Mouse (Mus musculus) ES-Bruce4 (cell line): ENCODE results near the gene Hemk1. TPM values are rescaled to one million over a fixed set of nuclear protein-coding genes. Genes with fewer than 3 reads are reported as not detected.
"Not testable (repeated sequence)": the region's sequence is repeated elsewhere in the genome, so short reads cannot be mapped to it uniquely, and the experiment has no call there.

ENCODE experiments used
- H3K27ac ChIP-seq: 2 replicates; pipeline ENCODE4 v1.5.1; 2012; ENCODE audit warnings: low read length, inconsistent platforms; ENCODE audit not compliant: insufficient read depth
- H3K27me3 ChIP-seq: 2 replicates; pipeline ENCODE4 v1.6.1; 2012; ENCODE audit warnings: mild to moderate bottlenecking, low read length, inconsistent platforms; ENCODE audit not compliant: control insufficient read depth, poor library complexity, insufficient read depth, severe bottlenecking
- H3K36me3 ChIP-seq: 2 replicates; pipeline ENCODE4 v1.6.1; 2012; ENCODE audit warnings: inconsistent platforms, mild to moderate bottlenecking, low read length, moderate library complexity; ENCODE audit not compliant: control insufficient read depth, poor library complexity, insufficient read depth, severe bottlenecking
- H3K4me1 ChIP-seq: one replicate; pipeline ENCODE4 v1.8.1; 2011; ENCODE audit warnings: low read length; ENCODE audit not compliant: control insufficient read depth, insufficient read depth
- H3K4me3 ChIP-seq: 2 replicates; pipeline ENCODE4 v1.5.1; 2011; ENCODE audit warnings: low read depth, mild to moderate bottlenecking, low read length
- H3K9ac ChIP-seq: 2 replicates; pipeline ENCODE4 v1.6.1; 2012; ENCODE audit warnings: low read depth, mild to moderate bottlenecking, inconsistent platforms; ENCODE audit not compliant: poor library complexity, severe bottlenecking
- H3K9me3 ChIP-seq: replicated peaks from 2 replicates; pipeline ENCODE4 v1.6.1; 2012; ENCODE audit warnings: mild to moderate bottlenecking, low read length, inconsistent platforms; ENCODE audit not compliant: control insufficient read depth, poor library complexity, insufficient read depth, severe bottlenecking
- CTCF ChIP-seq: IDR thresholded peaks from one replicate; pipeline ENCODE4 v1.8.1; 2011; ENCODE audit warnings: low read depth, low read length
- EP300 ChIP-seq: IDR thresholded peaks from 2 replicates; pipeline ENCODE4 v1.6.1; 2011; ENCODE audit warnings: low read depth, low read length; ENCODE audit not compliant: insufficient read depth
- POLR2A ChIP-seq: IDR thresholded peaks from one replicate; pipeline ENCODE4 v1.8.1; 2011; ENCODE audit warnings: low read length; ENCODE audit not compliant: insufficient read depth
- polyA plus RNA-seq: library from polyadenylated mRNA; stranded (reverse); fragments of >200 nt; gene quantifications from 2 replicates; pipeline ENCODE4 v1.2.4, GENCODE M21; 2011; ENCODE audit warnings: low read depth; ENCODE audit not compliant: missing spikeins, insufficient read depth, insufficient read length

Gene Hemk1
- polyA plus RNA-seq, 1 experiment, result 11.0 TPM

DNA sequence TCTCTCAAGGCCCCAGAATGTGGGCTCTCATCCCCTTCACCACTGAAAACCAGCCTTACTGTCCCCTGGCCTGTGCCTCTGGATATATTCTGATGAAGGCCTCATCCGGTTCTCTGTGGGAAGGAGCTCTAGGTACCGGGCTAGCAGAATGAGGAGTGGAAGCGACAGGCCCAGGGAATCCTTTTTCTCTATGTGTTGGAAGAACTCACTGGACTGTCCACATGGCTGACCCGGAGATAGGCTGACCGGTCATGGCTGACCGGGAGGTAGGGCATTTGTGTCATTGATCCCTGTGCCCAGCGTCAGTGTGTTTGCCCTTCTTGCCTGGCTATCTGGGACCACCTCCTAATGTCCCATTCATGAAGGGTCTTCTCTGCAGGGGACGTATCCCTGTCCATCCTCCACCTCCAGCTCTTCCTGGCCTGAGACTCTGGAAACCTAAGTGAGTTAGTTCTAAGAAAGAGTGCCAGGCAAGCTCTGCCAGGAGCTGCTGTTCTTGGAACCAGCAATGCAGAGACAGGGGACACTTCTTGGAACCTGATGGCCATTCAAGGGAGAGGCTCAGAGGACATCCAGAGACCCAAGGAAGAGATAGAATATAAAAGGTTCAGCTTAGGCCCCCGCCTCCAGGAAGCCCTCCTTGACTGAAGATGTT, 29.7 kb downstream of the Hemk1 start:
- Histone ChIP-seq H3K9ac (no peak overlapping the region), H3K27me3 (no peaks in the 10 kb centered on the region), H3K36me3 (no peaks in the 10 kb centered on the region), H3K4me1 (no peaks in the 10 kb centered on the region), H3K9me3 (no peaks in the 10 kb centered on the region), H3K4me3 (no peak overlapping the region), H3K27ac (no peak overlapping the region)
- no peak for TF ChIP-seq POLR2A
- no peak for TF ChIP-seq EP300
- TF ChIP-seq CTCF, result no peak

GRCm38 (mm10) chr9:107307886-107308285, 30.3 kb downstream of the Hemk1 start:
- Histone ChIP-seq H3K4me3 (no peak overlapping the region), H3K9ac (no peak overlapping the region), H3K4me1 (no peaks in the 10 kb centered on the region), H3K27me3 (no peaks in the 10 kb centered on the region), H3K27ac (no peak overlapping the region), H3K9me3 (no peaks in the 10 kb centered on the region), H3K36me3 (no peaks in the 10 kb centered on the region)
- TF ChIP-seq POLR2A (no peak), CTCF (no peak), EP300 (no peak)

DNA sequence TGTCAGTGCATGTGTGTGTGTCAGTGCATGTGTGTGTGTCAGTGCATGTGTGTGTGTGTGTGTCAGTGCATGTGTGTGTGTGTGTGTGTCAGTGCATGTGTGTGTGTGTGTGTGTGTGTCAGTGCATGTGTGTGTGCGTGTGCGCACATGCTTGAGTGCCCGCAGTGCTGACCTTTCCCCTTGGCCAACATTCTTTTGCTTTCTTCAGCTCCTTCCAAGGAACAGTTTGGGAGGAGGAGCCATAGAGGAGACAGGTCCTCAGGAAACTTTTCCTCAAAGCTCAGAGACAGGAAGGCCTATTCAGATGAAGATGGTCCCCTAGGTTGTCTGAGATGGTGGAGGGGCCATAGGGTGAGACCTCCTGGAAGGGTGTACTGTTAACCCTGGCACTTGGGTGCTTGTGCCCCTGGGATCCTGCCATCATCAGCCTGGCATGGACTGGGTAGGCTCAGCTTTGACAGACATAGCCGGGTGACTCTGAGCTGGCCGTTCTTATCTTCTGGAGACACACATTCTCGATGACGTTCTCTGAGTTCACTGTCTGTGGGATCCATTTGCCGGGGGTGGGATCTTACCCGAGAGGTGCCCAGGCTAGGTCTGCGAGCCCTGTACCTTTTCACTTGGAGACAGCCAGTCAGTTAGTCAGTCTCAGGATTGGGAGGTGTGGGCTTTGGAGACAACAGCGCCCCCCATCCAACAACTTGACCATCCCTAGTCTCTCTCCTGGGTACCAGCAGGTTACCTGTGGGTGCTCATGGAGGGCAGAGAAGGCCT, 30.9 kb downstream of the Hemk1 start:
- no peak overlapping the region for H3K9ac ChIP-seq
- no peaks in the 10 kb centered on the region for H3K9me3 ChIP-seq
- H3K27ac ChIP-seq, result no peak overlapping the region
- TF ChIP-seq EP300 (no peak), POLR2A (no peak), CTCF (no peak)
- H3K36me3 ChIP-seq, result no peaks in the 10 kb centered on the region
- no peaks in the 10 kb centered on the region for H3K27me3 ChIP-seq
- no peaks in the 10 kb centered on the region for H3K4me1 ChIP-seq
- no peak overlapping the region for H3K4me3 ChIP-seq

DNA sequence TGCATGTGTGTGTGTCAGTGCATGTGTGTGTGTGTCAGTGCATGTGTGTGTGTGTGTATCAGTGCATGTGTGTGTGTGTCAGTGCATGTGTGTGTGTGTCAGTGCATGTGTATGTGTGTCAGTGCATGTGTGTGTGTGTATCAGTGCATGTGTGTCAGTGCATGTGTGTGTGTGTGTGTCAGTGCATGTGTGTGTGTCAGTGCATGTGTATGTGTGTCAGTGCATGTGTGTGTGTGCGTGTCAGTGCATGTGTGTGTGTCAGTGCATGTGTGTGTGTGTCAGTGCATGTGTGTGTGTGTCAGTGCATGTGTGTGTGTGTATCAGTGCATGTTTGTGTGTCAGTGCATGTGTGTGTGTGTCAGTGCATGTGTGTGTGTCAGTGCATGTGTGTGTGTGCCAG, 31.5 kb downstream of the Hemk1 start:
- H3K9me3 ChIP-seq, result not testable (repeated sequence)

GRCm38 (mm10) chr9:107305601-107306542, 32.3 kb downstream of the Hemk1 start:
- no peak overlapping the region for H3K4me3 ChIP-seq
- H3K4me1 ChIP-seq, result peaks cover 3% of the 10 kb centered on the region
- H3K27me3 ChIP-seq, result no peaks in the 10 kb centered on the region
- no peak overlapping the region for H3K9ac ChIP-seq
- H3K9me3 ChIP-seq, result no peaks in the 10 kb centered on the region
- H3K36me3 ChIP-seq, result peaks cover 7% of the 10 kb centered on the region
- peak overlapping the region; percentile 55 for H3K27ac ChIP-seq
- TF ChIP-seq POLR2A (no peak), EP300 (0 out of 2 replicates have a peak, but pooled peaks have one; percentile 56), CTCF (no peak)

More for the DNA sequence above, 31.5 kb downstream of the Hemk1 start:
- H3K36me3 ChIP-seq, H3K4me3 ChIP-seq, H3K27ac ChIP-seq, H3K27me3 ChIP-seq, H3K4me1 ChIP-seq, H3K9ac ChIP-seq: not testable (repeated sequence)

DNA sequence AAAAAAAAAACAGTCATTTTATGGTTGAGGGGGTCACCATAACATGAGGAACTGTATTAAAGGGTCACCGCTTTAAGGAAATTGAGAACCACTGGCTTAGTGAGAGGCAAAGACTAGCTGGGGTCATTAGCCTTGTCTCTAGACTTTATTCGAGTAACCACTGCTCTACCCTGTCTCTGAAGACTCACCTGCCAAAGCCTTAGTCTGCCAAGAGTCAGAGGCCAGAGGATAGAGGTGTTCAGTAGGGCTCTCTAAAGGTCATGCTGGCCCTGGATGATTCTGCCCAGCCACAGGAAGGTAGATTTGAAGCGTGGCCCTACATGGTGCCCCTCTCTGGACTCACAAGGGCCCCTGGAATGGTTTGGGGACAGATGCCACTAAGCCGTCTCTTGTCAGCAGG, 33.1 kb downstream of the Hemk1 start:
- no peak for TF ChIP-seq CTCF
- TF ChIP-seq EP300, result no peak
- TF ChIP-seq POLR2A, result no peak
- Histone ChIP-seq H3K4me3 (no peak overlapping the region), H3K9ac (no peak overlapping the region), H3K27ac (peak overlapping the region; percentile 11), H3K27me3 (no peaks in the 10 kb centered on the region), H3K4me1 (peaks cover 3% of the 10 kb centered on the region), H3K36me3 (peaks cover 10% of the 10 kb centered on the region), H3K9me3 (no peaks in the 10 kb centered on the region)
